19 mouse cellular contexts compared by ENCODE assay signal in genomic region chr7:37553646-37554045, GRCm38 (mm10).
DNase-seq lines count a peak whose midpoint lies in the region; ATAC-seq lines count a peak whose summit lies in the region.
"Had no signal": no experiment of that assay in that cellular context is flagged by ENCODE, and none has a peak within 500 bp of the region (broad histone marks: within the 10 kb centered on the region; RNA-seq: fewer than 3 reads in every experiment).

No protein-coding gene starts in this region.

- H3K4me1 ChIP-seq in forebrain, embryonic 16.5 days (replicated peaks; ENCODE audit: control insufficient read depth, insufficient read depth, low read length), result peaks cover 6% of the 10 kb centered on the region; the same call in 1 of the 2 replicates
- H3K4me1 ChIP-seq: heart, embryonic 13.5 days; liver, embryonic 15.5 days had no signal

- no peak overlapping the region for H3K27ac ChIP-seq in forebrain, embryonic 16.5 days (ENCODE audit: low read length)
- H3K27ac ChIP-seq: embryonic facial prominence, embryonic 12.5 days; heart, embryonic 13.5 days; liver, embryonic 15.5 days had no signal

- peak; percentile 51 for ATAC-seq in forebrain, embryonic 16.5 days
- ATAC-seq: lung, postnatal 0 days had no signal

- WGBS in forebrain, embryonic 16.5 days, result 23% methylated on average over 3 of the region's 3 CpGs

- H3K9me3 ChIP-seq in forebrain, embryonic 16.5 days (ENCODE audit: control insufficient read depth, low read length), result no peaks in the 10 kb centered on the region
- H3K9me3 ChIP-seq: embryonic facial prominence, embryonic 12.5 days; heart, embryonic 13.5 days; liver, embryonic 15.5 days had no signal

- H3K27me3 ChIP-seq in forebrain, embryonic 16.5 days (replicated peaks; ENCODE audit: control insufficient read depth, insufficient read depth, low read length), result no peaks in the 10 kb centered on the region
- H3K27me3 ChIP-seq: embryonic facial prominence, embryonic 12.5 days; heart, embryonic 13.5 days; liver, embryonic 15.5 days had no signal

- intact Hi-C loops in left cerebral cortex, postnatal 4 days (cut with DNase I), result no loop called here

- H3K4me2 ChIP-seq in forebrain, embryonic 16.5 days (ENCODE audit: low read length), result no peak overlapping the region
- H3K4me2 ChIP-seq: embryonic facial prominence, embryonic 12.5 days; heart, embryonic 13.5 days; liver, embryonic 15.5 days had no signal

- no peaks in the 10 kb centered on the region for H3K36me3 ChIP-seq in forebrain, embryonic 16.5 days (ENCODE audit: control insufficient read depth, insufficient read depth)
- H3K36me3 ChIP-seq: embryonic facial prominence, embryonic 12.5 days; heart, embryonic 13.5 days; liver, embryonic 15.5 days had no signal

- H3K4me3 ChIP-seq in forebrain, embryonic 16.5 days (replicated peaks; ENCODE audit: low read length), result no peak overlapping the region
- H3K4me3 ChIP-seq: embryonic facial prominence, embryonic 12.5 days; heart, embryonic 13.5 days; liver, embryonic 15.5 days; myocyte had no signal

- peak; percentile 33 for DNase-seq in left cerebral cortex, postnatal 4 days
- no peak for DNase-seq in left cerebral cortex, adult 8-10 months (ENCODE audit: low spot score in 2 of 2)
- peak; percentile 91 for DNase-seq in R1 (ENCODE audit: low read depth, low spot score)
- DNase-seq in gastrocnemius, postnatal 4 days (ENCODE audit: low spot score in 2 of 2), result no peak
- no peak for DNase-seq in right cerebral cortex, postnatal 10 days (ENCODE audit: low spot score in 2 of 2)
- DNase-seq in adrenal gland, adult 8-10 months, result no peak
- DNase-seq: adrenal gland, postnatal 10 days; cerebellum, adult 18-20 months; heart, postnatal 4 days; kidney, adult 18-20 months; kidney, postnatal 14 days; retina, postnatal 1 day; thymus, adult 18-20 months had no signal

- no peak overlapping the region for H3K9ac ChIP-seq in forebrain, embryonic 16.5 days (replicated peaks; ENCODE audit: low read depth, low read length)
- H3K9ac ChIP-seq: embryonic facial prominence, embryonic 12.5 days; heart, embryonic 13.5 days; liver, embryonic 15.5 days had no signal

Comparison
In these comparisons a context has a peak if more than half of its experiments do, and no peak if none do; other contexts are left out.
1. DNase-seq: peak in left cerebral cortex, postnatal 4 days (single experiment) and R1 (single experiment); none in left cerebral cortex, adult 8-10 months (0 of 2), gastrocnemius, postnatal 4 days (0 of 2), right cerebral cortex, postnatal 10 days (0 of 2) and adrenal gland, adult 8-10 months (single experiment).